In the genomic region with DNA sequence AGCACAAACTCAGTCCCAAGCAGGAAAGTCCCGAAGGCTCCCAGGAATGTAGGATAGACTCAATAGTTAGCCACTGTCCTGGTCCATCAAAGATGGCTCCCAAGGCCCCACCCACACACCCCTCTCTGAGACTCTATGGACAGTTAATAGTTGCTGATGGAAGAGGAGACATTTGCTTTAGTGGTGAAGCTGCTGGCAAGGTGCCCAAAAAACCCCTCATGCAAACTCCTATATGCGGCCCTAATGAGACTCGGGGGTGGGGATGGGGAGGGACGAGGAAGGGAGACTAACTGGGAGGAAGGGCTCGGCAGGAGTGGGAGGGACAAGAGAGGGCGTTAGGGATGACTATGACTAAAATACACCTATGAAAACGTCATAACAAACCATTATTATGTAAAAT, we compare ENCODE assay signal across 24 mouse cellular contexts. TPM values are rescaled to one million over a fixed set of nuclear protein-coding genes. Genes with fewer than 3 reads are reported as not detected.
DNase-seq lines count a peak whose midpoint lies in the region; ATAC-seq and TF ChIP-seq lines count a peak whose summit lies in the region.
"Had no signal": no experiment of that assay in that cellular context is flagged by ENCODE, and none has a peak within 500 bp of the region (broad histone marks: within the 10 kb centered on the region; RNA-seq: fewer than 3 reads in every experiment).

No protein-coding gene starts in this region.

- no peaks in the 10 kb centered on the region for H3K9me3 ChIP-seq in forebrain, embryonic 14.5 days (replicated peaks; ENCODE audit: control insufficient read depth, low read length)
- no peaks in the 10 kb centered on the region for H3K9me3 ChIP-seq in forebrain, embryonic 10.5 days
- no peaks in the 10 kb centered on the region for H3K9me3 ChIP-seq in kidney, embryonic 14.5 days (ENCODE audit: control insufficient read depth, low read length)
- H3K9me3 ChIP-seq: embryonic facial prominence, embryonic 13.5 days; forebrain, embryonic 13.5 days; hindbrain, embryonic 12.5 days; megakaryocyte, embryonic 14.5 days; midbrain, embryonic 13.5 days had no signal

- peak; percentile 41 for DNase-seq in forebrain, embryonic 14.5 days (ENCODE audit: low spot score)
- no peak for DNase-seq in forebrain, embryonic 10.5 days (ENCODE audit: extremely low spot score, low spot score)
- DNase-seq in kidney, adult 2 months = no peak
- DNase-seq in retina, postnatal 1 day = peak; percentile 54
- DNase-seq in retina, embryonic 14.5 days (ENCODE audit: low spot score) = no peak
- DNase-seq in adrenal gland, adult 8-10 months = no peak
- DNase-seq: adrenal gland, postnatal 10 days; cerebellum, adult 8-10 months; cerebellum, postnatal 36 days; embryo, embryonic 11 days; liver, postnatal 0 days; right cerebral cortex, postnatal 25 days had no signal

- H3K4me3 ChIP-seq in forebrain, embryonic 14.5 days (ENCODE audit: low read depth, low read length) = no peak overlapping the region
- no peak overlapping the region for H3K4me3 ChIP-seq in forebrain, embryonic 10.5 days
- H3K4me3 ChIP-seq in kidney, embryonic 14.5 days (ENCODE audit: low read length) = no peak overlapping the region
- H3K4me3 ChIP-seq in kidney, adult 2 months (ENCODE audit: insufficient read depth, low read depth, low read length) = no peak overlapping the region
- H3K4me3 ChIP-seq: embryonic facial prominence, embryonic 13.5 days; erythroblast, embryonic 14.5 days; forebrain, embryonic 13.5 days; hindbrain, embryonic 12.5 days; megakaryocyte, embryonic 14.5 days; midbrain, embryonic 13.5 days had no signal

- TF ChIP-seq CTCF in kidney, adult 2 months (conservative IDR thresholded peaks at IDR 0.05; ENCODE audit: insufficient read depth, insufficient read length, low read depth, low read length) = no peak

- no peaks in the 10 kb centered on the region for H3K4me1 ChIP-seq in forebrain, embryonic 14.5 days (ENCODE audit: control insufficient read depth, insufficient read depth, low read length)
- H3K4me1 ChIP-seq in forebrain, embryonic 10.5 days = peaks cover 30% of the 10 kb centered on the region
- H3K4me1 ChIP-seq in kidney, embryonic 14.5 days (ENCODE audit: control insufficient read depth, insufficient read depth, low read length) = peaks cover 21% of the 10 kb centered on the region
- peaks cover 31% of the 10 kb centered on the region for H3K4me1 ChIP-seq in kidney, adult 2 months (ENCODE audit: control insufficient read depth, insufficient read depth, low read length)

- H3K27ac ChIP-seq in forebrain, embryonic 14.5 days (ENCODE audit: low read depth, low read length) = no peak overlapping the region
- no peak overlapping the region for H3K27ac ChIP-seq in forebrain, embryonic 10.5 days
- peak overlapping the region; percentile 48; the same call in 1 of the 2 replicates for H3K27ac ChIP-seq in kidney, embryonic 14.5 days (ENCODE audit: low read depth, low read length)
- H3K27ac ChIP-seq in kidney, adult 2 months (ENCODE audit: insufficient read depth, low read depth, low read length) = no peak overlapping the region
- H3K27ac ChIP-seq: embryonic facial prominence, embryonic 13.5 days; forebrain, embryonic 13.5 days; hindbrain, embryonic 12.5 days; midbrain, embryonic 13.5 days had no signal

- TF ChIP-seq POLR2A in kidney, adult 2 months (IDR thresholded peaks at IDR 0.05; ENCODE audit: low read depth, low read length) = no peak

- no peak for ATAC-seq in forebrain, embryonic 14.5 days
- ATAC-seq in kidney, embryonic 14.5 days (ENCODE audit: low FRiP score, low TSS enrichment) = no peak
- ATAC-seq: activated CD4-positive, CD25-positive, alpha-beta regulatory T cell, adult 4 months; forebrain, embryonic 13.5 days; intestine, postnatal 0 days; liver, postnatal 0 days; midbrain, embryonic 13.5 days had no signal

- H3K36me3 ChIP-seq in forebrain, embryonic 14.5 days (ENCODE audit: control insufficient read depth, insufficient read depth, low read length) = no peaks in the 10 kb centered on the region
- H3K36me3 ChIP-seq in forebrain, embryonic 10.5 days (replicated peaks) = peaks cover 21% of the 10 kb centered on the region
- peaks cover 5% of the 10 kb centered on the region; the same call in 1 of the 2 replicates for H3K36me3 ChIP-seq in kidney, embryonic 14.5 days (ENCODE audit: control insufficient read depth, insufficient read depth, low read length)
- H3K36me3 ChIP-seq in kidney, adult 2 months (ENCODE audit: control insufficient read depth, insufficient read depth, low read length) = no peaks in the 10 kb centered on the region

- no peak overlapping the region for H3K9ac ChIP-seq in forebrain, embryonic 14.5 days (ENCODE audit: low read length)
- H3K9ac ChIP-seq in kidney, embryonic 14.5 days (ENCODE audit: low read depth, low read length) = no peak overlapping the region
- H3K9ac ChIP-seq: embryonic facial prominence, embryonic 13.5 days; forebrain, embryonic 13.5 days; hindbrain, embryonic 12.5 days; liver, postnatal 0 days; midbrain, embryonic 13.5 days had no signal

- no peaks in the 10 kb centered on the region for H3K27me3 ChIP-seq in forebrain, embryonic 14.5 days (replicated peaks; ENCODE audit: control insufficient read depth, insufficient read depth, low read length)
- H3K27me3 ChIP-seq in forebrain, embryonic 10.5 days (ENCODE audit: poor library complexity, severe bottlenecking) = no peaks in the 10 kb centered on the region
- H3K27me3 ChIP-seq in kidney, embryonic 14.5 days (ENCODE audit: control insufficient read depth, insufficient read depth, low read length) = no peaks in the 10 kb centered on the region
- H3K27me3 ChIP-seq in kidney, adult 2 months (replicated peaks; ENCODE audit: control insufficient read depth, insufficient read depth, low read length) = no peaks in the 10 kb centered on the region
- H3K27me3 ChIP-seq: embryonic facial prominence, embryonic 13.5 days; forebrain, embryonic 13.5 days; hindbrain, embryonic 12.5 days; midbrain, embryonic 13.5 days had no signal

- WGBS in forebrain, embryonic 14.5 days = 45% methylated on average over 7 of the region's 7 CpGs
- 83% methylated on average over 7 of the region's 7 CpGs for WGBS in forebrain, embryonic 10.5 days
- WGBS in kidney, embryonic 14.5 days = 60% methylated on average over 7 of the region's 7 CpGs
- WGBS in kidney, adult 2 months = 50% methylated on average over 7 of the region's 7 CpGs

- no peak overlapping the region for H3K4me2 ChIP-seq in forebrain, embryonic 14.5 days (ENCODE audit: low read length)
- no peak overlapping the region for H3K4me2 ChIP-seq in kidney, embryonic 14.5 days (replicated peaks; ENCODE audit: low read depth, low read length)
- H3K4me2 ChIP-seq: embryonic facial prominence, embryonic 13.5 days; forebrain, embryonic 13.5 days; hindbrain, embryonic 12.5 days; liver, embryonic 11.5 days; midbrain, embryonic 13.5 days had no signal

RNA-seq across cellular contexts. Expression of a gene that starts 29.7 kb away (rescaled TPM):
- 11.5 and 13.1 TPM in 2 replicates for polyA plus RNA-seq in forebrain, embryonic 14.5 days (2014; fragmentation: Nextera tagmentation; extraction: Ambion mirVana)
- polyA plus RNA-seq in forebrain, embryonic 10.5 days (2016; fragmentation: Nextera tagmentation; extraction: Ambion mirVana) = 11.4 and 11.8 TPM in 2 replicates
- 11.3 and 12.9 TPM in 2 replicates for polyA plus RNA-seq in kidney, embryonic 14.5 days (2014; fragmentation: Nextera tagmentation; extraction: Ambion mirVana)
- 76.1 and 80.8 TPM in 2 replicates for polyA plus RNA-seq in kidney, adult 2 months (2012; rRNA removed)
- total RNA-seq in adrenal gland, adult 8-10 months (2022) = 10 to 100 TPM; 27.4 to 46.1 (median 31.9) TPM
- total RNA-seq: monocyte, adult 5-6 weeks; neutrophil, adult 5-6 weeks had no signal
- polyA plus RNA-seq: activated CD4-positive, CD25-positive, alpha-beta regulatory T cell, adult 4 months had no signal

Comparison
In these comparisons a context has a peak if more than half of its experiments do, and no peak if none do; other contexts are left out.
1. DNase-seq: peak in forebrain, embryonic 14.5 days (single experiment) and retina, postnatal 1 day (single experiment); none in forebrain, embryonic 10.5 days (single experiment), kidney, adult 2 months (single experiment), retina, embryonic 14.5 days (single experiment) and adrenal gland, adult 8-10 months (single experiment).